Mouse (Mus musculus) fat pad, adult 2 months (tissue): ENCODE results near the gene Gxylt1.
"Not testable (repeated sequence)": the region's sequence is repeated elsewhere in the genome, so short reads cannot be mapped to it uniquely, and the experiment has no call there.

Experiments used
- DNase-seq: peaks from one replicate; pipeline ENCODE4 v3.0.0-alpha.2; 2011; ENCODE audit warnings: low read depth, low spot score; ENCODE audit errors: extremely low read depth

Gene Gxylt1

DNA sequence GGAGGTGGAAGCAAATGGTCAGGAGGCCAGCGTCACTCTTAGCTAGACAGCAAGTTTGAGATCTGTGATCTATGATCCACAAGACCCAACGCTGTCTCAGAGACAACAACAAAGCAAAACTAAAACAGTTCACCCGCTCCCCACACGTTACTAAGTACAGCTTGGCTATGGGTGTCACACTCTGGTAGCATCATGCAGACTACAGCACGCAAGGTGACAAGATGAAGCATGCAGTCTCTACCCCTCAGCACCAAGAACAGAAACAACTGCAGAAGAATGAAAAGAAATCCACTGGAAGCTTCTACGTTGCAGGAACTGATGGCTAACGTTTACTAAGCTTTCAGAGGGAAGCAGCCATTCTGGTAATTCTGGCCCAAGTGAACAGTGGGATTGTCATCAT, 11.4 kb downstream of the Gxylt1 start:
- no peak for DNase-seq

DNA sequence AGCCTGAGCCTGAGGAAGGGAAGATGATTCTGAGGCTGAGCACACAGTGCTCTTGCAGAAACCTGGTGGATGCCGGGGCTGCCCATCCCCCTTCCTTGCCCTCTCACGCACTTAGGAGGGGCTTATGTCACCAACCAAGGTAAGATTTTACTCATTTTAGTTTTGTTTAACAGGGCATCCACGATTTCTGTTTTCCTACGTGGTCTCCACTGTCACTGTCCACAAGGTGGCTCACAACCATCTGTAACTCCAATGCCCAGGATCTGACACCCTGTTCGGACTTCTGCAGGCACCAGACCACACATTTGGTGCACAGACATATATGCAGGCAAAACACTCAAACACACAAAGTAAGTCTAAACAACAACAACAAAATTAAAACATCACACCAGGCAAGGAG, 12.2 kb downstream of the Gxylt1 start:
- DNase-seq = no peak

DNA sequence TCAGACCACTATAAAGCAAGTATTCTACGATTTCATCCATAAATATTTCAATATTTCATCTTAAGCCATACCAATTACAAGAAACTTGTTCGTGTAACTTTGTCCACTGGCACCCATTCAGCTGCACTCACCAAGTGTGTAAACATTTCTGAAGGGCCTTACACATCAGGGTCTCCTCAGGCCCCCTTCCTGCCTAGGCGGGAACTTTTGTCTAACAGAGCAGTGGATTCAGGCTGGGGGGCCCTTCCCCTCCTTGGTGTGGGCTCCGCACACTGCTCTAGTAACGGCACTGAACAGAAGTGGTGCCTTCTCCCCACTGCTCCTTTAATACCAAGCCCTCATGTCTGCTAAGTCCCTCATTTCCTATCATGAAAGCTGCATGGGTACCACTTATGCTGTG, 12.7 kb downstream of the Gxylt1 start:
- no peak for DNase-seq

DNA sequence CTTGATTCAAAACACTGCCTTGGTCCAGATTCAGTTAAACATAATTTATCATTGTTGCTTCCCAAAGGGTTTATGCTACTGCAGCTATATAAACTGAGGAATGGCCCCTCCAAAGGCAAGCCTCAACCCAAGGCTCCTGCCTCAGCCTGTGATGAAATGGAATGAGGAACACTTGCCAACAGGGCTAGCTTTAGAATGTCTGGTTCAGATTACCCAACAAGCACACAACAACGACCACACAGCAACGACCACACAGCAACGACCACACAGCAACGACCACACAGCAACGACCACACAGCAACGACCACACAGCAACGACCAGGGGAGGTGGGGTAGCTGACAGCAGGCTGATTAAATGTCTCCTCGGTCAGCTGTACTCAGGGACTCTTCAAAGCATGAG, 15.0 kb downstream of the Gxylt1 start:
- no peak for DNase-seq

DNA sequence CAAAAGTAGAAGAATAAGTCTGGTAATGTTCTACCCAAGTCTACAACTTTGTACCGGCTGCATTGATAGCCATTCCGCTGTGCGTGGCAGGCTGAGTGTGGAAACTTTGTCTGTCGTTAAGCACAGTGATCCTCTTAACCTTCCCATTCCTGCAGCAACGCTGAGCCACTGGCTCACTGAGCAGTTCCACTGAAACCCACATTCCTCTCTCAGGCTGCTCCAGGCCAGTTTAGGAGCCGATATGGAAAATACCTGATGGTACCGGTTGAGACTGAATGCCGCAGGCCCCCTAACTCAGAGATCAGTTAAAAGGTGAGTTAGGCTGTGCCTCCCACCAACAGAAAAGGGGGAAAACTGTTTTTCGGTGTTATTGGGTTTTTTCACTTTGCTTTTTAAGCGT, 19.7 kb downstream of the Gxylt1 start:
- DNase-seq = no peak

DNA sequence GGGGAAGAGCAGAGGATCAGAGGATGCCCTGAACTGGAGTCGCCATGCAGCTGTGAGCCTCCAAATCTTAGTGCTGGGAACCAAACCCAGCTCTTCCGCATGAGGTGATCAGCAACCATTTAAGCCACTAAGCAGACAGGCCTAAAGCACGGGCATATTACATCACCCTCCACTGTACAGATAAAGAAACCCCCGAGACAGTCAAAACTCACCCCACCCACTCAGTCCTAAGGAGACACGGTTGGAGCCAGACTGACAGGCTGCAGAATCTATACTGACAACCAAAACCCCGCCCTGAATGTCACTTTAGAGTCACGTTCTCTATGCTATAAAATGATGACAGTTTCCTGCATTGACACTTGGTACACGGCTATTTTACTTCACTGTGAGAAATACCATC, 21.8 kb downstream of the Gxylt1 start:
- no peak for DNase-seq

DNA sequence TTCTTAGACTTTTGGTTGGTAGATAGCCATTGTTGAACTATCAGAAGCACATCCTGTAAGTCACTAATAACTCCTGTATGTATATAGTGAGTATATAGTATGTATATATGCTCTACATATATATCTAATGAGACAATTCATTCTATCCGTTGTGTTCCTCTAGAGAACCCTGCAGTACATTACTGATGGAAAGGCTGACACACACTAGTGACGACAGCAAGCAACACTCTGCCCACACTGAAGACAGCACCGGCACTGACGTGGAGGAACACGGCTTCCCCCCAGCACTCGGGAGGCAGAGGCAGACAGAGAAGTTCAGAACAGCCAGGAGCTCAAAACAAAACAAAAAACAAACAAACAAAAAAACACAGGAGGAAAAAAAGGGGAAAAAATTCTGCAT, 22.6 kb downstream of the Gxylt1 start:
- DNase-seq = no peak

DNA sequence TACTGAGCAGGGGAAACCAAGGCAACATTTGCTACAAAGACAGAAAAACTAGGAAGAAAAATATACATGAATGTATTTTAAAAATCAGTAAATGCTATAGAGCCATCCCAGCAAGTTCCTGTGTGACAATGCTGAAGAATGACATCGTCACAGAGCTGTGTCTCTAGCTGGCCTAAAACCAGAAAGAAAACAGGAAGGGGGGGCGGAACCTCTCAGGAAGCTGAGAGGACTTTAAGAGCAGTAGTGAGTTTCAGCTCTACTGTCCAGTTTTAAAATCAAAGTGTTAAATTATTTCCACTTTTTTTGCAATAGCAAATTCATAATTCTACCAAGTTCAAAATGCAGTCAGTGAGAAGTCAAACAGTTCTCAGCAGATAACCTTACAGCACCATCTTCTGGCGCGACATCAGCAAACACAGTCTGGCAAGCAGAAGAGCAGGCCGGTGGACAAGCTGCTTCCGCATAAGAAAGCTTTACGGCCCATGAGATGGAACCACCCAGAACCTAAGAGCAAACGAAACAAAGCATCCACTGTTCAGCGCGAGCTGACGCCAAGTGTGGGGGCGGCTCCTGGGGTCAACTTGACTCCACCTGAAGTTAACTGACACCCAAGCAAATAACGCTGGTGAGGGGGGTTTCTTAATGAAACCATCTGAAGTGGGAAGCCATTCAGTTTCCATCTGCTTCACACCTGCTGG, 23.3 kb downstream of the Gxylt1 start:
- DNase-seq = no peak

DNA sequence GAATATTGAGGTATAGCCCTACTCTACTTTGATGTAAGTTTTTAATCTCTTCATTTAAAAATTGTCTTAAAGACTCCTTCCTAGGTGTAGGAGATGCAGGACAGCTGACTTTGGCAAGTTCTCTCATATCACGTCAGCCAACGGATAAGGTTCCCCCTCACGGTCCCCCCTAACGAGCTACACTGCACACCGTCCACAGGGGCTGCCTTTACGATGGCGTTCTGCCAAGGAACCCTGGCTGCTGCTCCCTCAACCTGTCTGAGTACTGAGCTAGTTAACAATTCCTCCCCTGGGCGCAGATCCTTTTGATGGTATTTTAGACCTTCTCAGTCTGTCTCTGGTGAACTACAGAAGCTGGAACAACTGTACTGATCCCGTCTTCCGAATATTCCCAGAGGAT, 31.8 kb downstream of the Gxylt1 start:
- no peak for DNase-seq

DNA sequence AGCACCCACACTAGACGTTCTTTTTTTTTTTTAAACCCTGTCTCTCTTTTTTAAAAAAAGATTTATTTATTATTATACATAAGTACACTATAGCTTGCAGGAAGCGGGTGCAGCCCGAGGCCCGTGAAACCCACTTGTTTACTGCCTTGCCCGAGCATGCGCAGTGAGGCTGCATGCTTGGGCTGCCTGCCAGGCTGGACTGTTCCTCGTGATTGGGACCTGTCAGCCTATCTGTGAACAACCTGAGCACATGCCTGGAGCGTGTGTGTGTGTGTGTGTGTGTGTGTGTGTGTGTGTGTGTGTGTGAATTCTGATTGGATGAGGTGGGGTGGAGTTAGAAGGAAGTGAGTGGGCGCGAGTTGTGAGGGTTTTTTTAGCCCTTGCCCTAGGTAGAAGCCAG, 38.5 kb downstream of the Gxylt1 start:
- DNase-seq = not testable (repeated sequence)

DNA sequence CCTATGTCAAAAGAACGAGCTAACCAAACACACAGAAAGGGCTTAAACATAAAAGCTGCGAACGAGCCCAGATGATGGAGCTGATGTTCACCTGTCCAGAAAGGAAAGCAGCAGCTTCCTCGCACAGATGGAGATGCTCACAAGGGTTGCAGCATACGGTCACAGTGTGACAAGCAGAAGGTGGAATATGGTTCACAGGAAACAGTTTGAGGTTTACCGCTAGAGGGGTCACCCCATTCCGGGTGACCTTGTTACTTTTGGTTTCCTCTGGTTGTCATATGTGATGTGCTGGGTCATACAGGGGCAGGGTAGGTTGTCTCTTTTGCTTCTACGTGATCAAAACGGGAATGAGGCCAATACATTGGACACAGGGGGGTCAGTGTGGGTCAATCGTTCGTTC, 46.0 kb downstream of the Gxylt1 start:
- no peak for DNase-seq

DNA sequence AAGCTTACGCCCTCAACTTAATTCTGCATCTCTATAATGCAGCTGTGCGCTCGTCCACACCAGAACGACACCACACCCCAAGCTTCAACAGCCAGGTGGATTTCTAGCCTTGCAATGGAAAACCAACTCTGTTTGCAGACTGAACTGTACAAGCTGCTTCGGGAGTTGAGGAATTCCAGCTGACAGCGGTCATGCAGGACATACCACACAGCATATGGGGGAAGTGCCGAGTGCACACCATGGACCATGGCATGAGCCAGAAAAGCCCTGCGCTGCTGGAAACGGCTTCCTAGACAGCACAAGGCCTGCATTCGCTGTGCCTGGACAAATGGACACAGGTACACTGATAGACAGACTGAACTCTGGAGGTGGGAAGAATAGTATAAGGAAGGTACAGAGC, 46.6 kb downstream of the Gxylt1 start:
- no peak for DNase-seq

DNA sequence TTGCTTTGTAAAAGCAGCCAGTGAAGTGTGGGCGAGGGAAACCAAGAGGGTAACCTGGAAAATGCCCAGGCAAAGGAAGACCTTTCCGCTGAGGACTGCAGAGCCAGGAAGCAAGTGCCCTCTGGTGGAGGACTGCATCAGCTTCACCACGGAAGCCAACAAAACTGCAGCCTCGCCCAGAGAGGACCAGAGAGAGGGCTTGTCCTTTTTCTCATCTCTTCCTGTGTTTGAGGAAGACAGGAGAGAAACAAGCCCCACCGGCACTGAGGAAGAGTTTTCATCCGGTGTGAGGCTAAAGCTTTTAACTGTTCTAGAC, 47.3 kb downstream of the Gxylt1 start:
- no peak for DNase-seq

DNA sequence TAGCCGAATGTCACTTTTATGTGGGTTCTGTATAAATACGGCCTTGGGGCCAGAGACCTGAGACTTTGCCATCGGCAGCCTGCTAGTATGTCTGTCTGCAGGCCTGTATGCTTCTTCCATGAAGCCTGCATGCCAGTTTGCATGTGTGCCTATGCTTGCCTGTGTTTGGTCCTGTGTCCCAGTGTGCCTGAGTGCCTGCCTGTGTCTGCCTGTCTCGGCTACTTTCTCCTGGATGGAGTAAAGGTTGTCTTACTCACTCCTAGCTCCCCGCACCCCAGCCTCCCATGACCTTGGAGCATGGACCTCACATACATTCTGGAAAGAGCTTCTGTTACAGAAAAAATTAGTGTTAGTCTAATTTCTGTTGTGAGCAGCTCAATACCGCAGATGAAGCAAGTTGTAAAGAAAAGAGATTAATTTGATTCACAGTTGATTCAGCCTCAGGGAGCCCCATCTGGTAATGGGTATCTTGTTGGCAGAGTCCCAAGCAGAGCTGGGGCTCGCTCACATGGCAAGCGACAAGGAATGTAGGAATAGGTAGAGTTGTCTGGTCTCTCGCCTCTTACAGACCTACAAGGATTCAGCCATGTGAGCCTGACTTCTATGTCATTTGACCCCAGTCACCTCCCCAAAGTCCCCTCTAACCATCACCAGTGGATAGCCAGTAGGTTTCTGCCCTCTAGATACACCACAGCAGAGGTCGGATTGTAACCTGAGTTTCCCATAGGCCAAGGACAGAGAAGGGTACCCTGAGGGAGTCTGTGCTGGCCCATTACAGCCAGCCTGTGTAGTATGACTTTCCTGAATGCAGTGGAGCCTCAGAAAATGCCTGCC, 47.8 kb downstream of the Gxylt1 start:
- DNase-seq = no peak

DNA sequence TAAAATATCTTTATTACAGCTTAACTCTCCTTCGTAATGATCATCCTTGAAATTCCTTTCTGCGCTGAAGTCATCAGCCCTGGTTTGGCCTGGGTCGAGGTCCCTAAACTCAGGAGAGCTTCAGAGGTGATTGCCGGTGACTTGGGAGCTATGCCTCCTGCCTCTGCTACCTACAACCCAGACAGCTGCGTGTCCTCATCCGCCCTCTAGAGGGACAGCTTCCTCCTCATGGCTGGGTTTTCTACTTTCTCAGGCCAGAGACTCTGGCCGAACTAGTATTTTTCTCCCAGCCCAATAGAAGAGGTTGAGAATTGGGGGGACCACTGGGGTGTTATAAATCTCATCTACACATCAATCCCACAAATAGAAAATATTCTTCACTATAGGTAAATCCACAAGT, 52.5 kb downstream of the Gxylt1 start:
- no peak for DNase-seq

DNA sequence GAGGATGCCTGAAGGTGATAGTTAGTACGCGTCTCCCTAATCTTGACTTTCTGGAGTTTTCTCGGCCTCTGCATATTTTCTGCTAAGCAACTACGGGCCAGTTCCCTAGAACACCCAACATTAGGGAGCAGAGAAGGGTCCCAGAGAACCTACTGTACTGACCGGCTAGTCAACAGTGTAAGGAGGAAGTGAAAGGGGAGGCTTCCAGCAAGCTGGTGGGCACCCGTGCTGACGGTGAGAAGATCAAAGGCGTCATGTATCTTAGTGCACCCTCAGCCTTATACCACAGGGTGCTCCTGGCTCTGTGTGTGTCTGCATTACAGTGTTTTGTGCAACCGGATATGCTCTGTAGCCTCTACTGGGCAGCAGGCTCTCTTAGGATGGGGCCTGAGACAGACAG, 62.4 kb downstream of the Gxylt1 start:
- no peak for DNase-seq

DNA sequence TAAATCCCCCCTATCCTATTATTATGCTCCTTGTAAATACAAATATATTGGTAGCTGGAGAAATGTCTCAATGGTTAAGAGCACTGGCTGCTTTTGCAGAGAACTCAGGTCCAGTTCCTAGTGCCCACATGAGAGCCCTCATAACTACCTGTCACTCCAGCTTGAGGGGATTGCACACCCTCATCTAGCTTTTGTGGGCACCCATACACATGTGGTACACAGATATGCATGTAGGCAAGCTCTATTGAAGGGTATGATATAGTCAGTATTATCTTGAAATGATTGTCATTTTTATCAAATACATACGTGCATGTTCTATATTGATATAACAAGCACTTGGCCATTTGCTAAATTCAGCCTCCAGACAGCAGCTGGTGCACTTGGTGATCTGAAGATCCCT, 70.1 kb downstream of the Gxylt1 start:
- no peak for DNase-seq

DNA sequence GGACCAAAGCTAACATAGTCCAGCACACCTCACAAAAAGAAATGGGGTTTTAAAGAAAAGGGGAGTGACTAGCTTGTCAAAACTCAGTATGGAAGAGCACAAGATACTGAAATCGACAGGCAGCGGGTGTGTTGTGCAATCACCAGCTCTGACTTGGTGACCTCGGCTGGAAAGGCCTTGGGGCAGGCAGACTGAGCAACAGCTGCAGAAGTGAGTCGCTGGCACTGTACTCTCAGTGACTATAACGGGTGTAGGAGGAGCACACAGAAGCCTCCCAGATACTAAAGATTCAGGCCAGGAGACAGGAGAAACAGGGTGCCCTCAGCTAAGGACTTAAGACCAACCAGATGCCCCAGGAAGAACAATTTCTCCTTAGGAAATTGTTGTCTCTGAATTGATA, 73.0 kb downstream of the Gxylt1 start:
- DNase-seq = peak; percentile 8

DNA sequence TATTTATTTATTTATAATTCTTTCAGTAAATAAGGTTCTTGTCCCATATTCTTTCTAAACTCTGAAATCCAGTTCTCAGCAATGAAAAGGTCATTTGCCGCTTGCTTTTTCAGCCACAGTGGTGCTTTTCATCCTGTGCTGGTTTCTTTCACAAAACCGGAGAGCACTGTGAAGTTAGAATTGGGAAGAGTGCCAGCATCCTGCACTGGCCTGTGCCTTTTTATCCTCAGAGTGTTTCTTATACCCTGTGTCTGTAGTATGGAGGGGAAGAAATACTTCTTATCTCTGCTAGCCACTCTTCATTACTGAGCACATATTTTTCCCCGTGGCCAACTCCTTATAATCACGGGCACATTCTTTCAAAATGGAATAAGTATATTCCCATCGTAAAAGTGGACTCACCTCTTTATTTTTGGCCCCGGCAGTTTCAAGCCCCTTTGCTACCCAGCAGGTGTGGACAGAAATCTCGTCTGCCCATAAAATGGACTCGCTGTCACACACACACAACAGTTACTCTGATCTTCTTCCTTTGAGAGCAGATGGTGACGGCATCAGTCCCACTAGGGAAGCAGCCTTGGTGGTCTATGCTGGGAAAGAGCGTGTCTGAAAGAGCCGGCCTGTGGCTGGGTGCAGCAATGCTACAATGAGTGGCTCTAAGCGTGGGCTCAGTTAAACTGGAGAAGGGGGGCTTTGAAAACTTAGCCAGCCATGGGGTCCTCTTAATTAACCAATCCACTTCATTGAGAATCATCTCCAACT, 83.4 kb downstream of the Gxylt1 start:
- no peak for DNase-seq
